ENCODE assay signal across 10 mouse cellular contexts in the genomic region with DNA sequence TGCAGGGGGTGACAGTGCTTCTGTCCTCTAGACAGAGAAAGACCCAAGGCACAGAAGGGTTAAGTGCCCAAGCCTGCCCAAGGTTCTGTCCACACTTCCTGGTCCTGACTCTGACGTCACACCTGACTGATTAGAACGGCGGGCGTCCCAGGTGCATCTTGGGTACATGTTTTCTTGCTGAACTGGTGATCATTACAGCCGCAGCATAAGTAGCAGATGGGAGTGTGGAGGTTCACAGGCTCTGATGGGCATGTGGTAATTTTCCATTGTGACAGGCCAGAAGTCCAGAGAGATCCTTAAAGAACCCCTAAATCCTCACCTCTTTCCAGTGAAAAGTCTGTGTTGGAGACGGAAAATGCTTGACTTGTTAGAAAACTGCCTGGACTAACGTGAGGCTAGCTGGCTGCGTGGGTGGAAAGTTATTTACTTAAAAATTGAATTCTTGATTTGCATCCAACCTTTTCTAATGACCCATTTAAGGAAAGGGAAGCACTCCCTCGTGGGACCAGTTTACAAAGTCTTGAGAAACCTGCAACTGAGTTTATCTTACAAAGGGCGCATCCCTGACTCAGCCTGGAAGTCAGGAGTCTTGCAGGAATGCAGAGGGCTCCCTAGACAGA. TPM values are rescaled to one million over a fixed set of nuclear protein-coding genes. Genes with fewer than 3 reads are reported as not detected.
DNase-seq lines count a peak whose midpoint lies in the region; ATAC-seq and TF ChIP-seq lines count a peak whose summit lies in the region.
"Had no signal": no experiment of that assay in that cellular context is flagged by ENCODE, and none has a peak within 500 bp of the region (broad histone marks: within the 10 kb centered on the region; RNA-seq: fewer than 3 reads in every experiment).

No protein-coding gene starts in this region.

- intact Hi-C loops in heart, adult 2 months (cut with DNase I), result no loop called here

- TF ChIP-seq POLR2A in heart, adult 2 months (IDR thresholded peaks at IDR 0.05; ENCODE audit: insufficient read depth, low read depth, low read length), result no peak
- TF ChIP-seq POLR2A in myocyte (IDR thresholded peaks at IDR 0.05; ENCODE audit: insufficient read length, low read depth), result no peak

- H3K4me3 ChIP-seq in heart, adult 2 months, result no peak overlapping the region
- H3K4me3 ChIP-seq in heart, embryonic 11.5 days (ENCODE audit: low read depth, low read length), result no peak overlapping the region
- H3K4me3 ChIP-seq in myocyte, result no peak overlapping the region
- no peak overlapping the region for H3K4me3 ChIP-seq in midbrain, postnatal 0 days (ENCODE audit: low read depth, low read length)
- H3K4me3 ChIP-seq: embryonic facial prominence, embryonic 15.5 days; liver, embryonic 13.5 days had no signal

- H3ac ChIP-seq in myocyte (ENCODE audit: control insufficient read depth, insufficient read length), result no peak overlapping the region

- ATAC-seq in heart, embryonic 11.5 days (replicated peaks; ENCODE audit: insufficient number of reproducible peaks, low FRiP score, low TSS enrichment), result no peak; the same call in 1 of the 2 replicates
- no peak for ATAC-seq in midbrain, postnatal 0 days (ENCODE audit: low FRiP score)

- no peak for TF ChIP-seq EP300 in heart, adult 2 months (IDR thresholded peaks at IDR 0.05; ENCODE audit: insufficient read depth, low read depth, low read length)

- no peak overlapping the region for H3K4me2 ChIP-seq in heart, embryonic 11.5 days
- H3K4me2 ChIP-seq in myocyte (ENCODE audit: low read depth), result peak overlapping the region; percentile 58
- H3K4me2 ChIP-seq in midbrain, postnatal 0 days (ENCODE audit: low read depth, low read length, poor library complexity, severe bottlenecking), result no peak overlapping the region
- H3K4me2 ChIP-seq: embryonic facial prominence, embryonic 15.5 days; liver, embryonic 13.5 days had no signal

- H3K36me3 ChIP-seq in heart, adult 2 months (ENCODE audit: control insufficient read depth, insufficient read depth, low read length), result no peaks in the 10 kb centered on the region
- H3K36me3 ChIP-seq in heart, embryonic 11.5 days (ENCODE audit: control insufficient read depth, insufficient read depth, low read length), result no peaks in the 10 kb centered on the region
- H3K36me3 ChIP-seq in myocyte (ENCODE audit: control insufficient read depth, insufficient read depth), result no peaks in the 10 kb centered on the region
- no peaks in the 10 kb centered on the region for H3K36me3 ChIP-seq in midbrain, postnatal 0 days (ENCODE audit: insufficient read depth, low read length)
- H3K36me3 ChIP-seq: embryonic facial prominence, embryonic 15.5 days; liver, embryonic 13.5 days had no signal

- H3K9ac ChIP-seq in heart, adult 2 months (ENCODE audit: low read depth, low read length), result no peak overlapping the region
- no peak overlapping the region for H3K9ac ChIP-seq in heart, embryonic 11.5 days (ENCODE audit: low read depth, low read length)
- H3K9ac ChIP-seq in midbrain, postnatal 0 days (replicated peaks; ENCODE audit: low read length, poor library complexity, severe bottlenecking), result no peak overlapping the region
- H3K9ac ChIP-seq: embryonic facial prominence, embryonic 15.5 days; liver, embryonic 13.5 days had no signal

- peak in 1 of 2 experiments; percentile 57 for DNase-seq in heart, adult 2 months
- peak; percentile 26 for DNase-seq in cerebellum, adult 9-10 months
- peak; percentile 55 for DNase-seq in kidney, adult 18-20 months
- DNase-seq in midbrain, postnatal 0 days (ENCODE audit: low spot score), result no peak
- no peak for DNase-seq in right cerebral cortex, postnatal 14 days
- no peak for DNase-seq in yolk sac, embryonic 10.5 days (ENCODE audit: low spot score)
- DNase-seq: liver, embryonic 13.5 days had no signal

- H3K4me1 ChIP-seq in heart, adult 2 months (ENCODE audit: control insufficient read depth, insufficient read depth, low read length), result peaks cover 8% of the 10 kb centered on the region
- H3K4me1 ChIP-seq in heart, embryonic 11.5 days (ENCODE audit: control insufficient read depth, insufficient read depth, low read length), result peaks cover 13% of the 10 kb centered on the region
- no peaks in the 10 kb centered on the region for H3K4me1 ChIP-seq in midbrain, postnatal 0 days (ENCODE audit: insufficient read depth, low read length)

- no peaks in the 10 kb centered on the region for H3K9me3 ChIP-seq in heart, embryonic 11.5 days (replicated peaks; ENCODE audit: control insufficient read depth, low read length)
- H3K9me3 ChIP-seq in midbrain, postnatal 0 days (ENCODE audit: low read length), result no peaks in the 10 kb centered on the region
- H3K9me3 ChIP-seq: embryonic facial prominence, embryonic 15.5 days; liver, embryonic 13.5 days had no signal

- no peak for TF ChIP-seq CTCF in heart, adult 2 months (IDR thresholded peaks at IDR 0.05)
- TF ChIP-seq CTCF in midbrain, postnatal 0 days (IDR thresholded peaks at IDR 0.05), result no peak

- H3K27ac ChIP-seq in heart, adult 2 months, result peak overlapping the region; percentile 32; the same call in 1 of the 2 replicates
- H3K27ac ChIP-seq in heart, embryonic 11.5 days (ENCODE audit: low read depth, low read length), result no peak overlapping the region
- H3K27ac ChIP-seq in midbrain, postnatal 0 days (ENCODE audit: low read depth, low read length), result no peak overlapping the region
- H3K27ac ChIP-seq: embryonic facial prominence, embryonic 15.5 days; liver, embryonic 13.5 days had no signal

- 19% methylated on average over 10 of the region's 10 CpGs for WGBS in heart, adult 2 months
- WGBS in heart, embryonic 11.5 days (ENCODE audit: insufficient replicate concordance), result 44% methylated on average over 10 of the region's 10 CpGs
- 69% methylated on average over 10 of the region's 10 CpGs for WGBS in midbrain, postnatal 0 days

- H3K79me2 ChIP-seq in heart, adult 2 months (replicated peaks; ENCODE audit: control insufficient read depth, insufficient read depth, low read length), result no peaks in the 10 kb centered on the region
- H3K79me2 ChIP-seq in myocyte (ENCODE audit: control insufficient read depth, insufficient read depth), result no peaks in the 10 kb centered on the region

- no peaks in the 10 kb centered on the region for H3K27me3 ChIP-seq in heart, adult 2 months (ENCODE audit: control insufficient read depth, insufficient read depth, low read length)
- H3K27me3 ChIP-seq in heart, embryonic 11.5 days (ENCODE audit: control insufficient read depth, insufficient read depth, low read length), result no peaks in the 10 kb centered on the region
- no peaks in the 10 kb centered on the region for H3K27me3 ChIP-seq in myocyte (ENCODE audit: control insufficient read depth, insufficient read depth, insufficient read length)
- H3K27me3 ChIP-seq in midbrain, postnatal 0 days (ENCODE audit: insufficient read depth, low read length), result no peaks in the 10 kb centered on the region
- H3K27me3 ChIP-seq: embryonic facial prominence, embryonic 15.5 days; liver, embryonic 13.5 days had no signal

TF ChIP-seq in myocyte, 11 proteins besides CTCF, POLR2A, EP300 and RAD21:
- TF ChIP-seq POLR2AphosphoS2 (IDR thresholded peaks at IDR 0.05; ENCODE audit: insufficient read length, low read depth) (no peak), CEBPB (IDR thresholded peaks at IDR 0.05; ENCODE audit: insufficient read depth, poor library complexity, severe bottlenecking) (no peak), MYOD1 (IDR thresholded peaks at IDR 0.05; ENCODE audit: control insufficient read depth in 1 of 3, insufficient read length in 2 of 3, low read depth in 2 of 3) (no peak), E2F4 (IDR thresholded peaks at IDR 0.05; ENCODE audit: insufficient read depth) (no peak), MAX (IDR thresholded peaks at IDR 0.05; ENCODE audit: low read depth) (no peak), MYOG (IDR thresholded peaks at IDR 0.05; ENCODE audit: control insufficient read depth in 1 of 3, insufficient read depth in 1 of 3, insufficient read length in 2 of 3, low read depth in 2 of 3) (no peak), TCF3 (IDR thresholded peaks at IDR 0.05; ENCODE audit: insufficient read length, low read depth) (no peak), USF1 (IDR thresholded peaks at IDR 0.05; ENCODE audit: low read depth) (no peak), TCF12 (IDR thresholded peaks at IDR 0.05; ENCODE audit: insufficient read depth, poor library complexity, severe bottlenecking) (no peak), SRF (IDR thresholded peaks at IDR 0.05; ENCODE audit: control insufficient read depth, insufficient read length, low read depth) (no peak), REST (IDR thresholded peaks at IDR 0.05; ENCODE audit: insufficient read depth, insufficient read length) (no peak)

RNA-seq across cellular contexts. Expression of gene 4930432M17Rik, which starts 20.4 kb away (rescaled TPM):
- total RNA-seq in heart, adult 2 months (2021), result not detected
- not detected in 2 replicates for polyA plus RNA-seq in heart, adult 2 months (2012; rRNA removed)
- polyA plus RNA-seq in heart, embryonic 11.5 days (2014; fragmentation: Nextera tagmentation; extraction: Ambion mirVana), result not detected in 2 replicates
- polyA plus RNA-seq in myocyte (2012; fragmentation: generic; extraction: Trizol), result not detected
- not detected in 2 replicates for total RNA-seq in midbrain, postnatal 0 days (2014; rRNA removed)
- polyA plus RNA-seq in midbrain, postnatal 0 days (2015; fragmentation: Nextera tagmentation; extraction: Ambion mirVana), result not detected in 2 replicates
- polyA plus RNA-seq: embryonic facial prominence, embryonic 15.5 days; liver, embryonic 13.5 days had no signal

Comparison
In these comparisons a context has a peak if more than half of its experiments do, and no peak if none do; other contexts are left out.
1. DNase-seq: peak in cerebellum, adult 9-10 months (single experiment) and kidney, adult 18-20 months (single experiment); none in midbrain, postnatal 0 days (single experiment), right cerebral cortex, postnatal 14 days (single experiment) and yolk sac, embryonic 10.5 days (single experiment).